Mouse (Mus musculus): ENCODE measurements around the gene Serpina3k. TPM values are rescaled to one million over a fixed set of nuclear protein-coding genes. Genes with fewer than 3 reads are reported as not detected.
"Not testable (repeated sequence)": the region's sequence is repeated elsewhere in the genome, so short reads cannot be mapped to it uniquely, and the experiment has no call there.

Serpina3k gene
- total and polyA plus RNA-seq, 2 experiments from 2014 or later: not detected

- DNase-seq (no peak), ATAC-seq (no peak)
- Histone ChIP-seq H3K9me3 (ENCODE audit: low read length) (no peaks in the 10 kb centered on the region), H3K9ac (no peak overlapping the region), H3K27ac (ENCODE audit: low read depth, low read length) (no peak overlapping the region), H3K4me3 (ENCODE audit: low read depth, low read length) (no peak overlapping the region), H3K27me3 (ENCODE audit: insufficient read depth, low read length) (no peaks in the 10 kb centered on the region), H3K4me1 (ENCODE audit: insufficient read depth) (no peaks in the 10 kb centered on the region), H3K4me2 (ENCODE audit: low read depth) (no peak overlapping the region), H3K36me3 (ENCODE audit: insufficient read depth) (no peaks in the 10 kb centered on the region)
- WGBS: 38% methylated on average over 1 of the region's 1 CpGs
- no peak for TF ChIP-seq CTCF (IDR thresholded peaks at IDR 0.05; ENCODE audit: low read depth)
Observed at GRCm38 (mm10) chr12:104331701-104332100, 6.6 kb upstream of the Serpina3k start.

GRCm38 (mm10) chr12:104336873-104337272 is 1.4 kb upstream of the Serpina3k start:
- not testable (repeated sequence) for H3K27me3 ChIP-seq (ENCODE audit: insufficient read depth, low read length); H3K9me3 ChIP-seq (ENCODE audit: low read length); H3K36me3 ChIP-seq (ENCODE audit: insufficient read depth); H3K4me2 ChIP-seq (ENCODE audit: low read depth); H3K4me1 ChIP-seq (ENCODE audit: insufficient read depth); DNase-seq; H3K27ac ChIP-seq (ENCODE audit: low read depth, low read length); H3K4me3 ChIP-seq (ENCODE audit: low read depth, low read length); ATAC-seq; H3K9ac ChIP-seq

- H3K9me3 ChIP-seq (ENCODE audit: low read length): no peaks in the 10 kb centered on the region
- no peak overlapping the region for H3K4me2 ChIP-seq (ENCODE audit: low read depth)
- ATAC-seq: no peak
- H3K27me3 ChIP-seq (ENCODE audit: insufficient read depth, low read length): no peaks in the 10 kb centered on the region
- H3K36me3 ChIP-seq (ENCODE audit: insufficient read depth): no peaks in the 10 kb centered on the region
- 90% methylated on average over 3 of the region's 3 CpGs for WGBS
- H3K4me3 ChIP-seq (ENCODE audit: low read depth, low read length): no peak overlapping the region
- no peak overlapping the region for H3K9ac ChIP-seq
- no peak for DNase-seq
- H3K27ac ChIP-seq (ENCODE audit: low read depth, low read length): no peak overlapping the region
- H3K4me1 ChIP-seq (ENCODE audit: insufficient read depth): no peaks in the 10 kb centered on the region
- no peak for TF ChIP-seq CTCF (IDR thresholded peaks at IDR 0.05; ENCODE audit: low read depth)
Observed at GRCm38 (mm10) chr12:104338705-104339104, 419 bp downstream of the Serpina3k start.

- H3K9me3 ChIP-seq (ENCODE audit: low read length); H3K4me2 ChIP-seq (ENCODE audit: low read depth); ATAC-seq; H3K4me1 ChIP-seq (ENCODE audit: insufficient read depth); H3K9ac ChIP-seq; DNase-seq; H3K27ac ChIP-seq (ENCODE audit: low read depth, low read length); H3K36me3 ChIP-seq (ENCODE audit: insufficient read depth); H3K4me3 ChIP-seq (ENCODE audit: low read depth, low read length); H3K27me3 ChIP-seq (ENCODE audit: insufficient read depth, low read length): not testable (repeated sequence)
Observed at GRCm38 (mm10) chr12:104342489-104342888, 4.2 kb downstream of the Serpina3k start.

GRCm38 (mm10) chr12:104345181-104345580 is 6.9 kb downstream of the Serpina3k start:
- TF ChIP-seq CTCF (IDR thresholded peaks at IDR 0.05; ENCODE audit: low read depth): no peak
- no peak for ATAC-seq
- WGBS: 92% methylated on average over 2 of the region's 2 CpGs

GRCm38 (mm10) chr12:104345707-104346106 is 7.4 kb downstream of the Serpina3k start:
- Histone ChIP-seq H3K4me2 (ENCODE audit: low read depth) (no peak overlapping the region), H3K27ac (ENCODE audit: low read depth, low read length) (no peak overlapping the region), H3K36me3 (ENCODE audit: insufficient read depth) (no peaks in the 10 kb centered on the region), H3K4me1 (ENCODE audit: insufficient read depth) (no peaks in the 10 kb centered on the region), H3K4me3 (ENCODE audit: low read depth, low read length) (no peak overlapping the region), H3K9me3 (ENCODE audit: low read length) (no peaks in the 10 kb centered on the region), H3K27me3 (ENCODE audit: insufficient read depth, low read length) (no peaks in the 10 kb centered on the region), H3K9ac (no peak overlapping the region)
- no peak for TF ChIP-seq CTCF (IDR thresholded peaks at IDR 0.05; ENCODE audit: low read depth)
- DNase-seq (no peak), ATAC-seq (no peak)

More at GRCm38 (mm10) chr12:104345181-104345580, 6.9 kb downstream of the Serpina3k start:
- Histone ChIP-seq H3K4me1 (ENCODE audit: insufficient read depth) (no peaks in the 10 kb centered on the region), H3K27me3 (ENCODE audit: insufficient read depth, low read length) (no peaks in the 10 kb centered on the region), H3K27ac (ENCODE audit: low read depth, low read length) (no peak overlapping the region), H3K9ac (no peak overlapping the region), H3K36me3 (ENCODE audit: insufficient read depth) (no peaks in the 10 kb centered on the region), H3K9me3 (ENCODE audit: low read length) (no peaks in the 10 kb centered on the region), H3K4me3 (ENCODE audit: low read depth, low read length) (no peak overlapping the region), H3K4me2 (ENCODE audit: low read depth) (no peak overlapping the region)
- DNase-seq: no peak

- no peak for DNase-seq
- no peak overlapping the region for H3K4me3 ChIP-seq (ENCODE audit: low read depth, low read length)
- 90% methylated on average over 2 of the region's 2 CpGs for WGBS
- no peaks in the 10 kb centered on the region for H3K27me3 ChIP-seq (ENCODE audit: insufficient read depth, low read length)
- no peaks in the 10 kb centered on the region for H3K36me3 ChIP-seq (ENCODE audit: insufficient read depth)
- H3K4me2 ChIP-seq (ENCODE audit: low read depth): no peak overlapping the region
- no peaks in the 10 kb centered on the region for H3K9me3 ChIP-seq (ENCODE audit: low read length)
- no peak overlapping the region for H3K27ac ChIP-seq (ENCODE audit: low read depth, low read length)
- no peak for ATAC-seq
- no peak overlapping the region for H3K9ac ChIP-seq
- no peaks in the 10 kb centered on the region for H3K4me1 ChIP-seq (ENCODE audit: insufficient read depth)
- TF ChIP-seq CTCF (IDR thresholded peaks at IDR 0.05; ENCODE audit: low read depth): no peak
Observed at GRCm38 (mm10) chr12:104347091-104347490, 8.8 kb downstream of the Serpina3k start.

- not testable (repeated sequence) for H3K27me3 ChIP-seq (ENCODE audit: insufficient read depth, low read length); H3K9ac ChIP-seq; H3K4me1 ChIP-seq (ENCODE audit: insufficient read depth); H3K4me2 ChIP-seq (ENCODE audit: low read depth); H3K4me3 ChIP-seq (ENCODE audit: low read depth, low read length); H3K36me3 ChIP-seq (ENCODE audit: insufficient read depth); H3K27ac ChIP-seq (ENCODE audit: low read depth, low read length); H3K9me3 ChIP-seq (ENCODE audit: low read length)
- peak; percentile 61 for TF ChIP-seq CTCF (IDR thresholded peaks at IDR 0.05; ENCODE audit: low read depth)
- DNase-seq (peak; percentile 15), ATAC-seq (peak; percentile 32; the same call in 1 of the 2 replicates)
- 33% methylated on average over 3 of the region's 3 CpGs for WGBS
Observed at GRCm38 (mm10) chr12:104351812-104352211, 13.5 kb downstream of the Serpina3k start.
